Mouse (Mus musculus) ovary, postnatal 36 days (tissue): ENCODE data around the gene Ube3b.
A peak's percentile ranks its signal among the peaks of the same experiment; 100 is the strongest.

Experiments used
- DNase-seq: peaks from one replicate; pipeline ENCODE4 v3.0.0; 2022; ENCODE audit warnings: low spot score, mixed read lengths

The Ube3b gene

DNA sequence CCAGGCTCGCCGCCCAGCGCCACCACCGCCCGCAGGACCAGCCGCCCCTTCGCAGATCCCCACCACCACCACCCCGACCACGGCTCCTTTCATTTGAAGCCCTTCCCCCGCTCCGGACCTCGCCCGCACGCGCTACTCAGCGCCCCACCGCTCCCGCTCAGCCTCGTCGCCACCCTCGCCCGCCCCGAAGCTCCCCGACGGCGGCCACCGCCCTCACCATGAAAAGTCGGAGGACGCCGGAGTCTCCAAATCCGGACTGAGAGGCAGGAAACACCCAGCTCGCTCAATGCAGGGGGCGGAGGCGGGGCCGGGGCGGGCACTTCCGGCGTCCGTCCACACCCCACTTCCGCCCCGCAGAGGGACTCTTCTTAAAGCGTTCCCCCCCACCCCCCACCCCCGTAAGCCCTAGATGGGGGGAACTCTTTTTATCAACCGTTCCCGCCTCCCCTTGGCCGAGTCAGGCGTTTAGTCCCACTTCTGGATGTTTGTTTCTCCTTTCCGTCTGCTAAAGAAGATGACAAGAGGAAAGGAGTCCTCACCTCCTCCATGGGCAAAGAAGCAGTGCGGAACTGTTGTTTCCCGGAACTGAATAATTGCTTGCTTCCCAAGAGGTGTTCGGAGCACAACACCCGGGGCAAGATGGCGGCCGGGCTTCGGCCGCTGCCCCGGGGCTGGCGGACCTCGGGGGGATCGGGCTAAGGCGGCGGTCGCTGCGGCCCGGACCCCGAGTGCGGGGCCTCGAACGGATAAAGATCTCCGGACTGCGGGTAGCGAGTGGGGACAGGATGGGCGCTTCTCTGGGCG, at the start of gene Ube3b, which contains the start of gene Kctd10:
Gene Ube3b (plus strand): TSS at position 399 of the 804 bp plus-strand sequence.
Gene Kctd10 (minus strand): TSS at position 300 of the 804 bp plus-strand sequence.
- DNase-seq = peak; percentile 82

DNA sequence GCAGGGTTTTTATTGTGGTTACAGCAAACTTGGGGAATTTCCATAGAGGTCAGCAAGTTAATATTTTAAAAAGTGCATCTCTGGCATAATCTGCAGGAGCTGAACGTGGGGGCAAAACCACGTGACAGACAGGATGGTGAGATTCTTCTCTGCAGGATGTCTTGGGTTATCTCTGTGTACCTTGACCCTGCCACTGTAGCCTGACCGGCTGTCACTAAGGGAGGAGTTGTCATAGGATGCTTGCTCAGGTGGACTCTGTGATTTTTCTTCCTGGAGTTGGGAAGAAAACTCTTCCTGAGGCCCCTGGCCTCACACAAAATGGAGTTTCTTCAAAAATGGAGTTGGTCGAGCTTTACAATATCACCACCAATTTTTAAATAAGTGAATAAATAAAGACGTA, 37.4 kb upstream of the Ube3b start:
- no peak for DNase-seq

DNA sequence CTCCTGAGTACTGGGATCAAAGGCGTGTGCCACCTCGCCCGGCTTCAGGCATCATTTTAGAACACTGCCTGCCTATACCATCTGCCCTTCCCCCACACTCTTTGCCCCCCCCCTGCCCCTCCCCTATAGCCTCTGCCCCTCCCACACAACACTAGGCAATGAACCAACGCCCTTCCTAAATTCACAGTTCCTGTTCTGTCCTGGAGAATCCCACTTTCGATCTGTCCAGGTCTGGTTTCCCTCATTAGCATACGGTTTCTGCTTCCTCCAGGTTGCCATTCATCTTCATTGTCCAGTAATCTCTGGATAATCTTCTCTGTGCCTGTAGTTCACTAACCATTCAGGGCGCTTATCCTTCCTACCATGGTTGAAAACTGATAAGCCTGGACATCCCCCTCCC, 36.8 kb upstream of the Ube3b start:
- no peak for DNase-seq

DNA sequence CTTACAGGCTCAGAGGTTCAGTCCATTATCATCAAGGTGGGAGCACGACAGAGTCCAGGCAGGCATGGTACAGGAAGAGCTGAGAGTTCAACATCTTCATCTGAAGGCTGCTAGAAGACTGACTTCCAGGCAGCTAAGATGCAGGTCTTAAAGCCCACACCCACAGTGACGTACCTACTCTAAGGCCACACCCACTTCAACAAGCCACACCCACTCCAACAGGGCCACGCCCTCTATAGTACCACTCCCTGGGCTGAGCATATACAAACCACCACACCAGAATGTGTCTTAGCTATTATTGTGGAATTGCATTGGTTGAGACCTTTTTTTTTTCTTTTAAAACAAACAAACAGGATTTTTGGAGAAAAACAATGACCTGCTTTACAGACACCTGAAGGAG, 34.9 kb upstream of the Ube3b start:
- no peak for DNase-seq

DNA sequence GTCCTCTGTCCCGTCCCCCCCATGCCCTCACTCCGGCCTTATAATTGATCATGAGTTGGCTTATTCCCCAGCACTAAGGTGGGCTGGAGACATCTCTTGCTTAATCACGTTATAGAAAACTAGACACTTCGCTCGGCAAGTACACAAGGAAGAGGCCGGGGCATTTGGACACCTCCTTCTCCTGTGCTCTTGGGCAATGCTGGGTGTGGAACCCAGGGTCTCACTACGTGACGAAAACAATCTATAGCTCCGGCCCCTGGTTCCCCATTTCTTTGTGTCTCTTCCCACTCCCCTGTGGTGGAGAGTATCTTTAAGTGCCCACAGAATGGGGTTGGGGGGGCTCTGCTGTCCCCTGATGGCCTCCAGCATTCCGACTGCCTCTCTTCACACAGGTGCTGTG, 33.4 kb upstream of the Ube3b start:
- DNase-seq = no peak

DNA sequence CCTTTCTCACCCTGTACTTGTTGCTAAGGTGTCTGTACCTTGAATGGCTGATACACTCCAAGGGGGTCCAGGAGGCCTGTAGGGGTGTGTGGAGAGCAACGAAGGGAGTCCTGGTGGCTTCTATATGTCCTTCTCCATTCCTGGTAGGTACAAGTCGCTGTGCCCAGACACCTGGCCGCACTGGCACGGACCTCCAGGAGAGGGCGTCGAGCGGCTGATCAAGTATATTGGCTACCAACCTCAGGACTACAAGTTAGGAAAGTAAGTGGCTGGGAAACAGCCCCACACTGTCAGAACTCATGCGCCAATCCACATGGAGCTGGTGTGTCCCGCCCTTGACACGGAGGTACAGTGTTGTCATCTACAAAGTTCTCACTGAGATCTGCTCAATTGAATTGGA, 28.9 kb upstream of the Ube3b start:
- DNase-seq = no peak

DNA sequence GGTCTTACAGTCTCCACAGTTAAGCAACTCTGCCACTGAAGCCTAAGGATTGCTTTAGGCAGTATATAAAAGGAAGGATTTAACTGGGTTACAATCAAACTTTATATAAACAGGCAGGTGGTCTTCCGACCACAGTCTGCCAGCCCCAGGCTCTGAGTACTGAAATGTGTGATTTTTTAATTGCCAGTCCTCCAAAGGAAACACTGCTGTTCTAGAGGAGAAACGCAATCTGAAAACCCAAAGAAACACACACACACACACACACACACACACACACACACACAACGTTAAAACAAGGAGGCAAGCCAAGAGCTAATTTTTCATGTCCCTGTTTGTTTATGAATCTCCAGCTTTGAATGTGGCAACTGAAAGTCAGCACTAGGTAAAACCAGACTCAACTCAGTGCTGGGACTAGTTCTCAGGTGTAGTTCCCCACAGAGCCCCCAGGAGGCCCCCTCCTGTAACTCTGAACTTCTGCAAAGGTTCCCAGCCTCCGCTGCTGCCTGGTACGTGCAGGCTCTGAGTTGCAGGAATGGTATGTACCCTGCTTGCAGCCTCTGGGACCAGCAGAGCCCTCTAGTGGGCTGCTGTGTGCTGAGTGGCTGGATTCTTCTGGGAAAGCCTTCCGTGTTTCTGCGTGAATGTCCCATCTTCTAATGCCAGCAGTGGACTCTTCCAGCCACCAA, 24.0 kb upstream of the Ube3b start:
- peak; percentile 76 for DNase-seq

DNA sequence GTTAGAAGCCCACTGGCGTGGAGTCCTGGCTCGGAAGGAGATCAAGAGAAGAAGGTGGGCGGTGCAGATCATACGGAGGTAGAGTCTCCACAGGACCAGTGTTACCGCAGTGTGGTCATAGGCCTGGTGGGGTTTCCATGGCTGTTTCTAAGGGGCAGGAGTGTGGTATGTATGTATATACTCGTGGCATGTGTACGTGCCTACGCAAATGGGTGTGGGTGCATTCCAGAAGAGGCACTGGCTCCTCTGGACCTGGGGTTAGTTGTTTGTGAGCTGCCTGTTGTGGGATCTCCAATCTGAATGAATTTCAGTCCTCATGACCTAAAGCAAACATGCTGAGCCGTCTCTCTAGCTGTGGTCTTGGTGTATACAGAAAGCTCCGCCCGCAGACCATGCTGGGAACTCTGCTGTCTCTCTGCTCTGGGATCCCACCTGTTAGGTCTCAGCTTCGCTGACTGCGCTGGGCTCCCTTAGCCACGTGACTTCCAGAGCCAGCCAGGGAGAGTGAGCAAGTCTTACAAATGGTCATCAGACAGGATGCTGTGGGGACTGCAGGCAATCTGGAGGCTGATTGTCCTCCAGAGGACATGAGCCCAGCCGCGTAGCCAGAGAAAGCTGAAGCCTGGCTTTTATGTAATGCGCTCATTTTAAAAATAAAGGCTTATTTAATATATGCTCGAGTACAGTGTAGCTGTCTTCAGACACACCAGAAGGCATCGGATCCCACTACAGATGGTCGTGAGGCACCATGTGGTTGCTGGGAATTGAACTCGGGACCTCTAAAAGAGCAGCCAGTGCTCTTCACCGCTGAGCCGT, 23.3 kb upstream of the Ube3b start:
- no peak for DNase-seq

DNA sequence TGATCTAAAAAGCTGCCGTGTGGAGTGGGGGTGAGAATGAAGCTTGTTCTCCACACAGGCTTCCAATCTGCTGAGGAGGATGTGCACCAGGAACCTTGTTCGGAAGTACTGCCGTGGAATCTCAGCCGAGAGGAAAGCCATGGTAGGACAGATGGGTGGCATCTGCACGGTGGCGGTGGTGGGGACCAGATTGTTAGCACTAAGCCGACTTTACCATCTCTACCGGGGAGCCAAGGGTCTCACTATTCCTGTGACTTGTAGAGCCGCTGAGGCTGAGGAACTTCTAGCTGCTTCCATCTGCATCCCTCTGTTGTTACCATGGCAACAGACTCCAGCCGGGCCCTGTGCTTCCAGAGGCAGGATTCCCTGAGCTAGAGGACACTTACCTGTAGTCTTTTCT, 21.6 kb upstream of the Ube3b start:
- DNase-seq = no peak

DNA sequence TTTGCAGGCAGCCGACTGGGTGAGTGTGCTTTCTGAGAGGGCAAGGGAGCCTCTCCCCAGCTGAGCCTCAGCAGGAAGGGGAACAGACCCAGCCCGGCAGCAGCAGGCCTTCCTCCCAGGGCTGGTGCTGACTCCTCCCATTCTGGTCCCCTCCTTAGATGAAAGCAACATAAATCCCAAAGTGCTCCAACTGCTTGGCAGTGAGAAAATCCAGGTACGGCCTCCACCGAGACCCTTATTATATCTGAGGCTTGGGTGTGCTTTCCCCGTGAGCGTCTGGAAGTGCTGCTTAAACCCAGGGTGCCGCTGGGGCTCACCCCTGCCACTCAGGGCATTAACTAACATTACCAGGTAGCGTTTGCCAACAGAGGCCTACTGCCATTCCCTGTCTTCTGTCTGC, 20.8 kb upstream of the Ube3b start:
- DNase-seq = no peak

DNA sequence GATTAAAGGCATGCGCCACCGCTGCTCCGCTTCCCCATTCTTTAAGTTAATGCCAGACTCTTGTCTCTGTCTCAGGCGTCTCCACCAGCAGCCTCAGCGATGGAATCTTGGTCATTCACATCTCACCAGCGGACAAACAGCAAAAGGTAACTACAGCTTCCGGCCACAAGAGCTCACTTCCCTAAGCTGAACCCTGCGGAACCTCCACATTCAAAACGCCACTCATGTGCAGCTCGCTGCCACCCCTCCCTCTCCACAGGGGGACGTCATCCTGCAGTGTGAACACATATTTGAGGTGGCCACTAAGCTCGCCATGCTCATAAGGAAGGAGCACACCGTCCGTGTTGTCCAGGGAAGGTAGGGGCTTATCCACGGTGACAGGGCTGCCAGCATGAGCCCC, 19.4 kb upstream of the Ube3b start:
- DNase-seq = no peak

DNA sequence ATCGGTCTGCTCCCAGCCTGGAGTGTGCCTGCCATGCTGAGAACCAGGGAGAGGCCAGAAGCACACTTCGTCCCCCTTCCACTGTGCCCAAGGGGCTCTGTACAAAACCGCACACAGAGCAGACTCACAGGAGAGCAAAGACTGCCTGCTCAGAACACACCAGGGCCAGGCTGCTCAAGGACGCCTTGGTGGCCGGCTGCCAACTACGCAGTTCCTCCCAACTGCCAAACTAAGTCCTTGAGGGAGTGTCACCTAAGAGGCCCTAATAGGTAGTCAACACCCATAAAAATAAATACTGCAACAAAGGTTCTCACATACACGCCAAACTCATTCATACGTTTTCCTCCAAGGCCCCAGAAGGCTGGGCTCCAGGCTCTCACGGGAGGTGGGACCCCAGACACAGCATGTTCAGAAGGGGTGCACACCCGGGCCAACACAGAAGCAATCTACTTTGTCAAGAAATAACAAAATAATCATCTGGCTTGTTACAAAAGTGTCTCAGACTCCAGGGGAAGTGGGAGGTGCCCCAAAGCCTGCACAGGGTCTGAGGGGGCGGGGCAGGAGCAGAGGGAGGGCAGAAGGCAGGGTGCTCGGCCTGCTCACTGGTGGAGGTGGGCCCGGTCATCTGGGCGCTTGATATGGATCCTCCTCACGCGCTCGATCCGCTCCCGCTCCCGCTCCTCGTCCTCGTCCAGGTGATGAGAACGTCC, 15.2 kb upstream of the Ube3b start:
- peak; percentile 83 for DNase-seq

DNA sequence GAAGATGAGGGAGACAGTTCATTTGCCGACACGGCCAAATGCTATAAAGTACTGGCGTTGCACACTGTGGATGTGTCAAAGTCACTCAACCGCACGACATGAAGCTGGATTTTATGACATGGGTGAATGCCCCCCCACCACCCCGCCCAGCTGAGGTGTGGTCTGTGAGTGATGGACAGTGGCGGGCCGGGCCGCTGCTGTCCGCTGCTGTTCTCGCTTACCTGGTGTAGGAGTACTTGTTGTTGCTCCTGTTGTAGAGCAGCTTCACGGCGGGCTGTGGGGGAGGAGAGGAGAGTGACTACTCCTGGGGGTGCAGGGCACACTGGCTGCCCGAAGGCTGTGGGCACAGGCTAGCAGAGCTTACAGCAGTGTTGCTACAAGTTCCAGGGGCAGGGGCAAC, 12.3 kb upstream of the Ube3b start:
- DNase-seq = no peak

DNA sequence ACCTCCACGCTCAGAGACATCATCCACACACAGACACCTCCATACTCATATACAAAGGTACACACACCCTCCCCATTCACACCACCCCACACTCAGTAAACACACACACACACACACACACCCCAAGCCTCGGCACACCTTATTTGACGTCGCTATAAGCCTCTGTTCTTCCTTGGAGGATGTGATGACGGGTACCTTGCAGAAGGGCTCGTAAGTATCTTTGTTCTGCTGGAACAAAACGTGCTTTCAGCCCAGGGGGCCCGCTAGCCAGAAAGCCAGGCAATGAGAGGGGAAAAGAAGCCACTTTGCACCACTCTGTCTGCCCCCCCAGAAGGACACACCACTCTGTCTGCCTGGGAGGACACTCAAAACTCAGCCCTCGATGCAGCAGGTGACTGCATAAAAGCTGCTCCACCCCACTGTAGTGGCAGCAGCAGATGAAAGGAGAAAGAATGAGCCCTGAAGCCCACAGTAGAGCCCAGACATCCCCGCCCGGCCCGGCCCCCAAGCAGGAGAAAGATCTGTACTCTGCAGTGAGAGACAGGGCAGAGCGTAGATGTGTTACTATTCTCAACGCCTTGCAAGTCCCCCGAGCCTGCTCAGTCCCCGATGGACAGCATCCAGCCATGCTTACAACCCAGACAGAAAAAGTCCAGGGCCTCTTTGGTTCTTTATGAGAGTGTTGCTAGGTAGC, 11.5 kb upstream of the Ube3b start:
- DNase-seq = no peak

DNA sequence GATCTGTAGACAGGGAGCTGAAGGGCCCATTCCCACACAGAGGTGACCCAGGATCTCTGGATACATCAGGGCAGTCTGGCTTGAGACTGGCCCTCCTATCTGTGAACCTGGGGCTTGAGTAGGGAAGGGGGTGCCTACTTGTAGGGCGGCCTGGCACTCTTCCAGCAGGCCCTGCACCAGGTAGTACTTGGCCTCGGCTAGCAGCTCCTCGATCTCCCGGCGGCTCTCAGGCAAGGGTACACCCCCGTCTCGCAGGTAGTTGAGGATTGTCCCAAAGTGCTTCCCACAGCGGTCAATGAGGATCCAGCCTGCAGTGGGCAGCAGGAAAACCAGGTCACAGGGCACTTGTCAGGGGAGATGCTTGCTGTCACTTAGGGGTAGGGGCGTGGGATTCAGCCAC, 10.5 kb upstream of the Ube3b start:
- DNase-seq = no peak

DNA sequence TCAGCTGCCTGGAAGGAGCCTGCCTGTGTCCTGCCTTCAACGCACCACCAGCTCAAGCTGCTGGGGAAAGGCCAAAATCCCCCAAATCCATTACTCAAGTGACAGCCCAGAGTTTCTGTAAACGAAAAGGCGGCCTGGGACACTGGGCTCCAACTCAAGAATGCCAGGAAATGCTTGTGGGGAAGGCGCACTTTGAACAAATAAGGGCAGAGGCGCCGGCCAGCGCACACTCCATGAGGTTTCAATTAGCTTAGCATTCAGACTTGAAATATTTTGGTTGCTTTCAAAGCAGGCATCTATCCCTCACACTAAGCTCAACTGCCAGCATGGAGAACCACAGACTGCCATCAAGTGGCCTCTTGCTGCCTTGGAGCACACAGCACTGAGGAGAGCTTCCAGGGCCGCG, 10.0 kb upstream of the Ube3b start:
- no peak for DNase-seq

DNA sequence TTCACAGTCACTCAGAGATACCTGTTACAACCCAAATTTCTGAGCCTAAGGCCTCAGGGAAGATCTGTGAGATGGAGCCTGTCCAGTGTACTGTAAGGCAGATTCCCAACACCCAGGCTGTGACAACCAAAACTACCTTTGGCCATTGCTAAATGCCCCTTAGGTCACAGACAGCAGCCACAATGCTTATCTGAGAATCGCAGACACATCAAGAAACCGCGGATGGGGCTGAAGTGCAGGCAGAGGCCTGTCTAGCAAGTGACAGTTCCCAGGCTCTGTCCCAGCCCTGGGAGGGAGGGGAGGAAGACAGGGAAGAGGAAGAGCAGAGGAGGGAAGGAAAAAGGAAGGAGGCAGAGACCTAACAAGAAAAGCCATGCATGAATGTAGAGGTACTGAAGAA, 9.1 kb upstream of the Ube3b start:
- DNase-seq = no peak

DNA sequence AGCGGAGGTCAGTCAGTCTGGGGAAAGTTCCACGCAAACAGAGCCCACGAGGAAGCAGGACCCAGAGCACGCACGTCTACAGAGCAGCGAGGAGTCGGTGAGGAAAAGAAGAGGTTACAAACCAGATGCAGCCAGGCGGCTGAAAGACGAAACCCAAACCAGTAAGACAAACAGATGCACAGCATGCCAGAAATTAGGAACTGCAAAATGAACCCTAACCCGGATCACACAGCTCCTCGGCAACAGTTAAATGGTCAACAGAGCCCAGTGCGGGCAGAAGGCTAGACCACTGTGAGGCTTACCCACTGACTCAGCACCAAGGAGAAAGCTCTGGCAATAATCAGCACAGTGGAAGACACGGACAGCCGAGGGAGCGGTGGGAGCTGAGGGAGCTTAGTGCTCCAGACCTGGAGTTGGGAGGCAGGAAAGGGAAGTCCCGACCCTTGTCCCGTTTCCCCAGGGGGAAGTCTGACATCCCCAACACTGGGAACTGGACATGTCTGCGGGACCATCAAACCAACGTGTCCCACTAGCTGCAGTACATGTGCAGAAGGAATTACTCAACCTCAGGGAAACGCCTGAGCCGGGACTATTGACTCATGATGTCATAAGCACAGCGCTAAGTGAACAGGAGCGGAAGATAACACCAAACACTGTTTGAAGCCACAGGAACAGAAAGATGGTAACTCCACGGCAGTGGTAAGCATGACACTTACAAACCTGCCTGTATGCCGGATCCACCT, 8.5 kb upstream of the Ube3b start:
- no peak for DNase-seq

DNA sequence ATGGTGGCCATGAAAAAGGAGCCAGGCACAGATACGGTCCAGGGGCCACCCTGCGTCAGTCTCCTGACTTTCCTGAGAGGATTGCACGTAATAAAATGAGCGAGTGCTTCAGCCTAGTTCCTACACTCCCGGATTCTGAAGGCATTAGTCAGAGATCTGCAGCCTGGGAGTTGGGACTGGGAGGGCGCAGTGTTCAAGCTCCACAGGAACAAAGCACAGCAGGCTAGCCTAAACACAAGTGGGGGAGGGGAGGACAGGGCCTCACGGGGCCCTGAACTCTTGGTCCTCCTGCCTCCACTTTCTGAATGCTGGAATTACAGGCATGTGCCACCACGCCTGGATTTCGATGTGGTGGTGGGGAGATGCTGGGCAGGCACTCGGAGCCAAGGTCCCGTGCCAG, 7.8 kb upstream of the Ube3b start:
- no peak for DNase-seq

DNA sequence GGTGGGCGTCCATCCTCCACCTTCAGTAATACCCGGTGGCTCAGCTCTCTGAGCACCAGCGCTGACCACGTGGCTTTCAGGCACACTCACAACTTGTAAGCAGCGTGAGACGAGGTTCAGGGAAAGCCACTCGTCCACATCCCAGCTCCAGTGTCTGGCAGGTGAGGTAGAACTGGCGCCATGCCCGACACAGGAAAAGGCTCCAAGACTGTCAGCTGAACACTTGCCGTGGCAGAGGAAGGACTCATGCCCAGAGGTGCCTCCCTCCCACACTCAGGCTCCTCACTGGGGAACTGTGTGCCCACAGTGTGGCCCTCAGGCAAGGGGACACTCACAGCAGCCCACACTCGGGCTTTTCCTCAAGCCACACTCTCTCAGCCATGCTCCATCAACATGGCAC, 7.2 kb upstream of the Ube3b start:
- DNase-seq = peak; percentile 47

DNA sequence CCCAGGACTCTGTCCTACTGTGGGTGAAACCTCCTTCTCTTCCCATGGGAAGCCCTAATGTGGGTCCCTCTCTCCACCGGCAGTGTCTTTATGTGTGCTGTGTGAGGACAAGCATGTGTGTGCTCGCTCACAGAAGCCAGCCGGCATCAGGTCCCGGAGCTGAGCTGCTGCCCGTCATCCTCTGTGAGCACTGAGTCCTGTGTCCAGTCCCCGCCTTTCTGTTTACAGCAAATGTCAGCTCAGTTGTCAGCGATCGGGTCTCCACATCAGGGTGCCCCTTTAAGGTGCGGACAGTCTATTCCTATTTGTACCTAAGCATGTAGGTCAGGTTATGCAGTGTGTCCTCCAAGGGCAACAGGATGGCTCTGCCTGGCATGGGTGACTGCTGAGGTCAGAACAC, 6.8 kb upstream of the Ube3b start:
- no peak for DNase-seq
